Mouse (Mus musculus) forebrain, embryonic 16.5 days (tissue): ENCODE results near the gene Crebrf. TPM values are rescaled to one million over a fixed set of nuclear protein-coding genes. Genes with fewer than 3 reads are reported as not detected.

Experiments
- ATAC-seq: fragments of 200-750 bp; cut with Nextera tagmentation; 2 replicates; pipeline ENCODE4 v1.8.0; 2017; ENCODE audit warnings: mild to moderate bottlenecking, moderate library complexity
- H3K27ac ChIP-seq: fragments of 300-500 bp; sonication (generic); 2 replicates; pipeline ENCODE4 v1.5.1; 2014; ENCODE audit warnings: low read length, control low read depth
- H3K27me3 ChIP-seq: fragments of 300-500 bp; sonication (generic); replicated peaks from 2 replicates; pipeline ENCODE4 v1.6.1; 2014; ENCODE audit warnings: low read length; ENCODE audit not compliant: control insufficient read depth, insufficient read depth
- H3K36me3 ChIP-seq: fragments of 300-500 bp; sonication (generic); 2 replicates; pipeline ENCODE4 v1.6.1; 2014; ENCODE audit not compliant: control insufficient read depth, insufficient read depth
- H3K4me1 ChIP-seq: fragments of 300-500 bp; sonication (generic); replicated peaks from 2 replicates; pipeline ENCODE4 v1.6.1; 2014; ENCODE audit warnings: low read length; ENCODE audit not compliant: control insufficient read depth, insufficient read depth
- H3K4me2 ChIP-seq: fragments of 300-500 bp; sonication (generic); 2 replicates; pipeline ENCODE4 v1.6.1; 2014; ENCODE audit warnings: mild to moderate bottlenecking, low read length, control low read depth
- H3K4me3 ChIP-seq: fragments of 300-500 bp; sonication (generic); replicated peaks from 2 replicates; pipeline ENCODE4 v1.5.1; 2014; ENCODE audit warnings: mild to moderate bottlenecking, low read length, control low read depth
- H3K9ac ChIP-seq: fragments of 300-500 bp; sonication (generic); replicated peaks from 2 replicates; pipeline ENCODE4 v1.6.1; 2014; ENCODE audit warnings: low read depth, low read length, control low read depth
- H3K9me3 ChIP-seq: fragments of 300-500 bp; sonication (generic); 2 replicates; pipeline ENCODE4 v1.6.1; 2016; ENCODE audit warnings: low read length; ENCODE audit not compliant: control insufficient read depth
- WGBS: fragments of 180-500 bp; shearing (Covaris S2); extraction: QIAGEN DNeasy Blood & Tissue Kit; methylation state at CpG from one replicate; pipeline ENCODE4 v1.1.7; 2014; 5-methylcytosine and 5-hydroxymethylcytosine counted together
- polyA plus RNA-seq: library from polyadenylated mRNA; unstranded; fragments of >200 nt; fragmentation: Nextera tagmentation; extraction: Ambion mirVana; gene quantifications from 2 replicates; pipeline ENCODE4 v1.2.1, GENCODE M21; 2015

Crebrf gene
- polyA plus RNA-seq, 1 experiment from 2014 or later, result 11.9 TPM

- Histone ChIP-seq H3K4me3 (no peak overlapping the region), H3K27ac (no peak overlapping the region), H3K9me3 (no peaks in the 10 kb centered on the region), H3K4me1 (no peaks in the 10 kb centered on the region), H3K36me3 (peaks cover 17% of the 10 kb centered on the region), H3K9ac (no peak overlapping the region), H3K4me2 (no peak overlapping the region), H3K27me3 (no peaks in the 10 kb centered on the region)
- ATAC-seq, result no peak
- WGBS, result 81% methylated on average over 13 of the region's 13 CpGs
These were observed 13.9 kb upstream of the Crebrf start for GRCm38 (mm10) chr17:26701565-26701964.

- Histone ChIP-seq H3K4me2 (no peak overlapping the region), H3K9me3 (no peaks in the 10 kb centered on the region), H3K9ac (no peak overlapping the region), H3K27ac (no peak overlapping the region), H3K4me1 (no peaks in the 10 kb centered on the region), H3K27me3 (no peaks in the 10 kb centered on the region), H3K36me3 (peaks cover 14% of the 10 kb centered on the region), H3K4me3 (no peak overlapping the region)
- no peak for ATAC-seq
- WGBS, result 89% methylated on average over 4 of the region's 4 CpGs
These were observed 12.8 kb upstream of the Crebrf start for GRCm38 (mm10) chr17:26702621-26703020.

- Histone ChIP-seq H3K4me2 (no peak overlapping the region), H3K9me3 (no peaks in the 10 kb centered on the region), H3K9ac (no peak overlapping the region), H3K4me3 (no peak overlapping the region), H3K36me3 (peaks cover 12% of the 10 kb centered on the region), H3K27ac (no peak overlapping the region), H3K27me3 (no peaks in the 10 kb centered on the region), H3K4me1 (no peaks in the 10 kb centered on the region; the same call in 1 of the 2 replicates)
- no peak for ATAC-seq
- 87% methylated on average over 4 of the region's 4 CpGs for WGBS
These were observed 11.8 kb upstream of the Crebrf start for GRCm38 (mm10) chr17:26703671-26704070.

GRCm38 (mm10) chr17:26705463-26706359, 9.7 kb upstream of the Crebrf start:
- no peak overlapping the region for H3K4me3 ChIP-seq
- no peaks in the 10 kb centered on the region for H3K27me3 ChIP-seq
- no peak overlapping the region for H3K27ac ChIP-seq
- H3K9me3 ChIP-seq, result no peaks in the 10 kb centered on the region
- H3K36me3 ChIP-seq, result peaks cover 3% of the 10 kb centered on the region; the same call in 1 of the 2 replicates
- ATAC-seq, result no peak
- H3K4me1 ChIP-seq, result peaks cover 9% of the 10 kb centered on the region; the same call in 1 of the 2 replicates
- WGBS, result 73% methylated on average over 11 of the region's 11 CpGs
- H3K9ac ChIP-seq, result no peak overlapping the region
- H3K4me2 ChIP-seq, result no peak overlapping the region

- Histone ChIP-seq H3K9me3 (no peaks in the 10 kb centered on the region), H3K4me2 (no peak overlapping the region), H3K4me1 (peaks cover 11% of the 10 kb centered on the region; the same call in 1 of the 2 replicates), H3K27me3 (no peaks in the 10 kb centered on the region), H3K36me3 (peaks cover 3% of the 10 kb centered on the region; the same call in 1 of the 2 replicates), H3K9ac (no peak overlapping the region), H3K4me3 (no peak overlapping the region), H3K27ac (no peak overlapping the region)
- no peak for ATAC-seq
- 74% methylated on average over 7 of the region's 7 CpGs for WGBS
These were observed 8.4 kb upstream of the Crebrf start for GRCm38 (mm10) chr17:26707066-26707465.

- Histone ChIP-seq H3K27ac (no peak overlapping the region), H3K9ac (no peak overlapping the region), H3K4me3 (no peak overlapping the region), H3K4me2 (no peak overlapping the region), H3K4me1 (peaks cover 11% of the 10 kb centered on the region; the same call in 1 of the 2 replicates), H3K36me3 (peaks cover 3% of the 10 kb centered on the region; the same call in 1 of the 2 replicates), H3K27me3 (no peaks in the 10 kb centered on the region), H3K9me3 (no peaks in the 10 kb centered on the region)
- ATAC-seq, result no peak
These were observed 7.0 kb upstream of the Crebrf start for GRCm38 (mm10) chr17:26708499-26708898.

GRCm38 (mm10) chr17:26708993-26709590, 6.4 kb upstream of the Crebrf start:
- WGBS, result 20% methylated on average over 9 of the region's 9 CpGs
- peaks cover 3% of the 10 kb centered on the region; the same call in 1 of the 2 replicates for H3K36me3 ChIP-seq
- no peak overlapping the region for H3K9ac ChIP-seq
- no peak for ATAC-seq
- 0 out of 2 replicates have a peak overlapping the region, but pooled peaks have one; percentile 11 for H3K4me2 ChIP-seq
- no peaks in the 10 kb centered on the region for H3K9me3 ChIP-seq
- H3K27ac ChIP-seq, result no peak overlapping the region
- H3K4me3 ChIP-seq, result no peak overlapping the region
- H3K4me1 ChIP-seq, result peaks cover 11% of the 10 kb centered on the region; the same call in 1 of the 2 replicates
- no peaks in the 10 kb centered on the region for H3K27me3 ChIP-seq

GRCm38 (mm10) chr17:26710049-26710448, 5.4 kb upstream of the Crebrf start:
- Histone ChIP-seq H3K9ac (no peak overlapping the region), H3K4me2 (no peak overlapping the region), H3K9me3 (no peaks in the 10 kb centered on the region), H3K4me1 (peaks cover 13% of the 10 kb centered on the region), H3K27ac (no peak overlapping the region), H3K36me3 (no peaks in the 10 kb centered on the region), H3K4me3 (no peak overlapping the region), H3K27me3 (no peaks in the 10 kb centered on the region)
- 50% methylated on average over 6 of the region's 6 CpGs for WGBS
- no peak for ATAC-seq

- no peaks in the 10 kb centered on the region for H3K27me3 ChIP-seq
- H3K9ac ChIP-seq, result peak overlapping the region; percentile 79
- H3K4me2 ChIP-seq, result peak overlapping the region; percentile 91
- peak overlapping the region; percentile 80 for H3K27ac ChIP-seq
- H3K36me3 ChIP-seq, result no peaks in the 10 kb centered on the region
- peak; percentile 98 for ATAC-seq
- peaks cover 6% of the 10 kb centered on the region for H3K4me1 ChIP-seq
- under 1% methylated on average over 74 of the region's 75 CpGs for WGBS
- peak overlapping the region; percentile 98 for H3K4me3 ChIP-seq
- H3K9me3 ChIP-seq, result no peaks in the 10 kb centered on the region
These were observed 667 bp downstream of the Crebrf start for GRCm38 (mm10) chr17:26715916-26716717.
